Mouse (Mus musculus) kidney, postnatal 0 days (tissue): Measurements from ENCODE around the gene Mrm1. TPM values are rescaled to one million over a fixed set of nuclear protein-coding genes. Genes with fewer than 3 reads are reported as not detected.

Experiments
- ATAC-seq: fragments of 200-750 bp; cut with Nextera tagmentation; replicated peaks from 2 replicates; pipeline ENCODE4 v1.8.0; 2017; ENCODE audit warnings: low read depth, moderate number of reproducible peaks, moderate TSS enrichment, moderate library complexity; ENCODE audit not compliant: low FRiP score
- DNase-seq: peaks from one replicate; pipeline ENCODE4 v3.0.0-alpha.2; 2016; ENCODE audit warnings: low spot score
- H3K27ac ChIP-seq: fragments of 300-500 bp; sonication (generic); 2 replicates; pipeline ENCODE4 v1.5.1; 2014; ENCODE audit warnings: mild to moderate bottlenecking
- H3K27me3 ChIP-seq: fragments of 300-500 bp; sonication (generic); 2 replicates; pipeline ENCODE4 v1.6.1; 2014; ENCODE audit warnings: low read length, mixed read lengths; ENCODE audit not compliant: insufficient read depth
- H3K36me3 ChIP-seq: fragments of 300-500 bp; sonication (generic); 2 replicates; pipeline ENCODE4 v1.6.1; 2014; ENCODE audit warnings: low read length, mixed read lengths; ENCODE audit not compliant: insufficient read depth
- H3K4me1 ChIP-seq: fragments of 300-500 bp; sonication (generic); replicated peaks from 2 replicates; pipeline ENCODE4 v1.6.1; 2014; ENCODE audit warnings: antibody characterized with exemption, low read length, mixed read lengths; ENCODE audit not compliant: insufficient read depth
- H3K4me2 ChIP-seq: fragments of 300-500 bp; sonication (generic); 2 replicates; pipeline ENCODE4 v1.6.1; 2014; ENCODE audit warnings: mild to moderate bottlenecking, low read length, moderate library complexity, mixed read lengths
- H3K4me3 ChIP-seq: fragments of 300-500 bp; sonication (generic); replicated peaks from 2 replicates; pipeline ENCODE4 v1.5.1; 2014; ENCODE audit warnings: low read depth, low read length
- H3K9ac ChIP-seq: fragments of 300-500 bp; sonication (generic); 2 replicates; pipeline ENCODE4 v1.6.1; 2014; ENCODE audit warnings: low read depth, low read length
- H3K9me3 ChIP-seq: fragments of 300-500 bp; sonication (generic); replicated peaks from 2 replicates; pipeline ENCODE4 v1.6.1; 2016; ENCODE audit warnings: low read length, inconsistent platforms, mixed read lengths
- CTCF ChIP-seq: IDR thresholded peaks from 2 replicates; pipeline ENCODE4 v1.5.1; 2016; ENCODE audit warnings: antibody characterized with exemption, low read depth, mild to moderate bottlenecking, moderate library complexity
- WGBS: fragments of 180-500 bp; shearing (Covaris S2); extraction: QIAGEN DNeasy Blood & Tissue Kit; methylation state at CpG from one replicate; pipeline ENCODE4 v1.1.7; 2014; 5-methylcytosine and 5-hydroxymethylcytosine counted together
- polyA plus RNA-seq: library from polyadenylated mRNA; unstranded; fragments of >200 nt; fragmentation: Nextera tagmentation; extraction: Ambion mirVana; gene quantifications from 2 replicates; pipeline ENCODE4 v1.2.1, GENCODE M21; 2015

The Mrm1 gene
- polyA plus RNA-seq, 1 experiment from 2014 or later: 12.8 TPM

GRCm38 (mm10) chr11:84765125-84765524 is 54.2 kb downstream of the Mrm1 start:
- H3K9ac ChIP-seq: no peak overlapping the region
- peak overlapping the region; percentile 29; the same call in 1 of the 2 replicates for H3K4me2 ChIP-seq
- no peaks in the 10 kb centered on the region for H3K36me3 ChIP-seq
- DNase-seq (no peak), ATAC-seq (no peak)
- H3K4me3 ChIP-seq: no peak overlapping the region
- no peak overlapping the region for H3K27ac ChIP-seq
- 17% methylated on average over 5 of the region's 5 CpGs for WGBS
- no peaks in the 10 kb centered on the region for H3K9me3 ChIP-seq
- peaks cover 10% of the 10 kb centered on the region; the same call in 1 of the 2 replicates for H3K4me1 ChIP-seq
- no peaks in the 10 kb centered on the region for H3K27me3 ChIP-seq
- no peak for TF ChIP-seq CTCF

GRCm38 (mm10) chr11:84764527-84764961 is 54.8 kb downstream of the Mrm1 start:
- Histone ChIP-seq H3K4me3 (no peak overlapping the region), H3K4me1 (peaks cover 10% of the 10 kb centered on the region; the same call in 1 of the 2 replicates), H3K9ac (no peak overlapping the region), H3K4me2 (peak overlapping the region; percentile 29), H3K9me3 (no peaks in the 10 kb centered on the region), H3K27ac (no peak overlapping the region), H3K36me3 (no peaks in the 10 kb centered on the region), H3K27me3 (no peaks in the 10 kb centered on the region)
- under 1% methylated on average over 17 of the region's 21 CpGs for WGBS
- DNase-seq (peak; percentile 78), ATAC-seq (peak; percentile 76)
- TF ChIP-seq CTCF: peak; percentile 29; the same call in 1 of the 2 replicates

GRCm38 (mm10) chr11:84764116-84764515 is 55.2 kb downstream of the Mrm1 start:
- Histone ChIP-seq H3K4me1 (peaks cover 10% of the 10 kb centered on the region; the same call in 1 of the 2 replicates), H3K36me3 (no peaks in the 10 kb centered on the region), H3K9ac (no peak overlapping the region), H3K9me3 (no peaks in the 10 kb centered on the region), H3K4me2 (peak overlapping the region; percentile 29), H3K27ac (no peak overlapping the region), H3K4me3 (no peak overlapping the region), H3K27me3 (no peaks in the 10 kb centered on the region)
- DNase-seq: no peak
- 11% methylated on average over 8 of the region's 8 CpGs for WGBS
- TF ChIP-seq CTCF: no peak
- peak; percentile 11; the same call in 1 of the 2 replicates for ATAC-seq

Other genes starting within 250 kb of the Mrm1 start
- gene Dhrs11, start 9.5 kb upstream of the Mrm1 start, polyA plus RNA-seq: 13.8 and 16.1 TPM in 2 replicates
- gene Ggnbp2, start 51.3 kb upstream of the Mrm1 start, polyA plus RNA-seq: 56.4 and 57.5 TPM in 2 replicates
- 12.6 and 13.2 TPM in 2 replicates for gene Myo19, start 60.6 kb upstream of the Mrm1 start, polyA plus RNA-seq
- 2.7 and 2.9 TPM in 2 replicates for gene Pigw, start 60.8 kb upstream of the Mrm1 start, polyA plus RNA-seq
- 45.2 and 47.5 TPM in 2 replicates for gene Znhit3, start 96.9 kb upstream of the Mrm1 start, polyA plus RNA-seq
- gene Car4, start 138.3 kb upstream of the Mrm1 start, polyA plus RNA-seq: 121 and 134 TPM in 2 replicates